Mouse (Mus musculus) stomach, postnatal 0 days (tissue): ENCODE data around the gene Zfp28. TPM values are rescaled to one million over a fixed set of nuclear protein-coding genes. Genes with fewer than 3 reads are reported as not detected.
"Not testable (repeated sequence)": the region's sequence is repeated elsewhere in the genome, so short reads cannot be mapped to it uniquely, and the experiment has no call there.

Experiments used
- ATAC-seq: fragments of 200-750 bp; cut with Nextera tagmentation; 2 replicates; pipeline ENCODE4 v1.8.0; 2017; ENCODE audit not compliant: low FRiP score, low TSS enrichment
- DNase-seq: peaks from one replicate; pipeline ENCODE4 v3.0.0-alpha.2; 2016; ENCODE audit warnings: low spot score
- H3K27ac ChIP-seq: fragments of 300-500 bp; sonication (generic); replicated peaks from 2 replicates; pipeline ENCODE4 v1.5.1; 2014; ENCODE audit warnings: mild to moderate bottlenecking, control low read depth
- H3K27me3 ChIP-seq: fragments of 300-500 bp; sonication (generic); 2 replicates; pipeline ENCODE4 v1.6.1; 2014; ENCODE audit warnings: low read length; ENCODE audit not compliant: control insufficient read depth, insufficient read depth
- H3K36me3 ChIP-seq: fragments of 300-500 bp; sonication (generic); 2 replicates; pipeline ENCODE4 v1.6.1; 2014; ENCODE audit warnings: low read length, mixed read lengths; ENCODE audit not compliant: control insufficient read depth, insufficient read depth
- H3K4me1 ChIP-seq: fragments of 300-500 bp; sonication (generic); replicated peaks from 2 replicates; pipeline ENCODE4 v1.6.1; 2014; ENCODE audit warnings: antibody characterized with exemption; ENCODE audit not compliant: control insufficient read depth, insufficient read depth
- H3K4me2 ChIP-seq: fragments of 300-500 bp; sonication (generic); replicated peaks from 2 replicates; pipeline ENCODE4 v1.6.1; 2014; ENCODE audit warnings: low read depth, mild to moderate bottlenecking, control low read depth, moderate library complexity
- H3K4me3 ChIP-seq: fragments of 300-500 bp; sonication (generic); 2 replicates; pipeline ENCODE4 v1.5.1; 2014; ENCODE audit warnings: low read depth, low read length, control low read depth
- H3K9ac ChIP-seq: fragments of 300-500 bp; sonication (generic); 2 replicates; pipeline ENCODE4 v1.6.1; 2014; ENCODE audit warnings: mild to moderate bottlenecking, low read length, control low read depth, mixed read lengths
- H3K9me3 ChIP-seq: fragments of 300-500 bp; sonication (generic); 2 replicates; pipeline ENCODE4 v1.6.1; 2016; ENCODE audit warnings: low read length; ENCODE audit not compliant: control insufficient read depth
- CTCF ChIP-seq: IDR thresholded peaks from 2 replicates; pipeline ENCODE4 v1.5.1; 2016; ENCODE audit warnings: antibody characterized with exemption, low read depth, mild to moderate bottlenecking, moderate library complexity
- EP300 ChIP-seq: optimal IDR thresholded peaks from 2 replicates; pipeline ENCODE3; 2016; ENCODE audit warnings: antibody characterized with exemption
- WGBS: fragments of 180-500 bp; shearing (Covaris S2); extraction: QIAGEN DNeasy Blood & Tissue Kit; methylation state at CpG from one replicate; pipeline ENCODE4 v1.1.7; 2014; 5-methylcytosine and 5-hydroxymethylcytosine counted together
- polyA plus RNA-seq: library from polyadenylated mRNA; unstranded; fragments of >200 nt; fragmentation: Nextera tagmentation; extraction: Ambion mirVana; gene quantifications from 2 replicates; pipeline ENCODE4 v1.2.1, GENCODE M21; 2015

Gene Zfp28
- polyA plus RNA-seq, 1 experiment from 2014 or later, result 2.4 TPM

- Histone ChIP-seq H3K27me3 (no peaks in the 10 kb centered on the region), H3K9me3 (no peaks in the 10 kb centered on the region), H3K9ac (no peak overlapping the region), H3K4me1 (no peaks in the 10 kb centered on the region), H3K4me2 (no peak overlapping the region), H3K4me3 (no peak overlapping the region), H3K27ac (no peak overlapping the region), H3K36me3 (no peaks in the 10 kb centered on the region)
- TF ChIP-seq CTCF (no peak), EP300 (no peak)
- DNase-seq (no peak), ATAC-seq (no peak)
- WGBS, result 87% methylated on average over 5 of the region's 5 CpGs
Observed at GRCm38 (mm10) chr7:6367185-6367584, 15.9 kb upstream of the Zfp28 start.

- H3K4me3 ChIP-seq, DNase-seq, H3K9ac ChIP-seq, H3K4me1 ChIP-seq, H3K36me3 ChIP-seq, H3K27ac ChIP-seq, H3K4me2 ChIP-seq, H3K27me3 ChIP-seq, ATAC-seq, H3K9me3 ChIP-seq: not testable (repeated sequence)
- WGBS, result 81% methylated on average over 5 of the region's 5 CpGs
Observed at GRCm38 (mm10) chr7:6368146-6368545, 14.9 kb upstream of the Zfp28 start.

- Histone ChIP-seq H3K9me3 (no peaks in the 10 kb centered on the region), H3K4me1 (no peaks in the 10 kb centered on the region), H3K4me3 (no peak overlapping the region), H3K27me3 (no peaks in the 10 kb centered on the region), H3K9ac (no peak overlapping the region), H3K27ac (no peak overlapping the region), H3K4me2 (no peak overlapping the region), H3K36me3 (no peaks in the 10 kb centered on the region)
- 82% methylated on average over 3 of the region's 3 CpGs for WGBS
- ATAC-seq (no peak), DNase-seq (no peak)
- TF ChIP-seq CTCF, result no peak
- TF ChIP-seq EP300, result no peak
Observed at GRCm38 (mm10) chr7:6369460-6369859, 13.6 kb upstream of the Zfp28 start.

GRCm38 (mm10) chr7:6372993-6373392, 10.1 kb upstream of the Zfp28 start:
- no peaks in the 10 kb centered on the region for H3K27me3 ChIP-seq
- TF ChIP-seq CTCF (no peak), EP300 (no peak)

GRCm38 (mm10) chr7:6378441-6378840, 4.7 kb upstream of the Zfp28 start:
- DNase-seq, result no peak
- no peaks in the 10 kb centered on the region for H3K4me1 ChIP-seq
- no peaks in the 10 kb centered on the region for H3K9me3 ChIP-seq
- no peak for ATAC-seq
- no peak overlapping the region for H3K4me3 ChIP-seq
- H3K27ac ChIP-seq, result no peak overlapping the region
- H3K9ac ChIP-seq, result no peak overlapping the region
- no peaks in the 10 kb centered on the region for H3K27me3 ChIP-seq
- no peaks in the 10 kb centered on the region for H3K36me3 ChIP-seq
- 86% methylated on average over 8 of the region's 8 CpGs for WGBS
- TF ChIP-seq EP300 (no peak), CTCF (no peak)
- H3K4me2 ChIP-seq, result no peak overlapping the region

More at GRCm38 (mm10) chr7:6372993-6373392, 10.1 kb upstream of the Zfp28 start:
- DNase-seq, result no peak
- no peaks in the 10 kb centered on the region for H3K36me3 ChIP-seq
- ATAC-seq, result no peak
- H3K9me3 ChIP-seq, result no peaks in the 10 kb centered on the region
- H3K27ac ChIP-seq, result no peak overlapping the region
- H3K9ac ChIP-seq, result no peak overlapping the region
- no peak overlapping the region for H3K4me2 ChIP-seq
- WGBS, result 85% methylated on average over 3 of the region's 3 CpGs
- no peak overlapping the region for H3K4me3 ChIP-seq
- H3K4me1 ChIP-seq, result no peaks in the 10 kb centered on the region

- no peak for DNase-seq
- H3K27ac ChIP-seq, result no peak overlapping the region
- no peak for ATAC-seq
- 75% methylated on average over 2 of the region's 2 CpGs for WGBS
- H3K9me3 ChIP-seq, result no peaks in the 10 kb centered on the region
- H3K27me3 ChIP-seq, result no peaks in the 10 kb centered on the region
- no peak overlapping the region for H3K4me3 ChIP-seq
- H3K9ac ChIP-seq, result no peak overlapping the region
- TF ChIP-seq CTCF (peak; percentile 39), EP300 (no peak)
- peaks cover 3% of the 10 kb centered on the region; the same call in 1 of the 2 replicates for H3K4me1 ChIP-seq
- H3K36me3 ChIP-seq, result no peaks in the 10 kb centered on the region
- H3K4me2 ChIP-seq, result no peak overlapping the region
Observed at GRCm38 (mm10) chr7:6381431-6381830, 1.7 kb upstream of the Zfp28 start.
